Mouse (Mus musculus) gastrocnemius, adult 8-10 months (tissue): ENCODE results near the gene Entpd7. TPM values are rescaled to one million over a fixed set of nuclear protein-coding genes. Genes with fewer than 3 reads are reported as not detected.

Experiments used
- DNase-seq, 2 experiments: peaks; one replicate each; pipeline ENCODE4 v3.0.0; 2022; ENCODE audit warnings: low spot score in 2 of 2
- total RNA-seq, 4 experiments: library from RNA; stranded (reverse); gene quantifications; 2 replicates each; pipeline ENCODE4 v1.2.4; 2022

Gene Entpd7
- 1 to 10 TPM in 2 of 4 experiments, under 1 TPM in 2; 0.67 to 1.1 (median 0.92) TPM for total RNA-seq

DNA sequence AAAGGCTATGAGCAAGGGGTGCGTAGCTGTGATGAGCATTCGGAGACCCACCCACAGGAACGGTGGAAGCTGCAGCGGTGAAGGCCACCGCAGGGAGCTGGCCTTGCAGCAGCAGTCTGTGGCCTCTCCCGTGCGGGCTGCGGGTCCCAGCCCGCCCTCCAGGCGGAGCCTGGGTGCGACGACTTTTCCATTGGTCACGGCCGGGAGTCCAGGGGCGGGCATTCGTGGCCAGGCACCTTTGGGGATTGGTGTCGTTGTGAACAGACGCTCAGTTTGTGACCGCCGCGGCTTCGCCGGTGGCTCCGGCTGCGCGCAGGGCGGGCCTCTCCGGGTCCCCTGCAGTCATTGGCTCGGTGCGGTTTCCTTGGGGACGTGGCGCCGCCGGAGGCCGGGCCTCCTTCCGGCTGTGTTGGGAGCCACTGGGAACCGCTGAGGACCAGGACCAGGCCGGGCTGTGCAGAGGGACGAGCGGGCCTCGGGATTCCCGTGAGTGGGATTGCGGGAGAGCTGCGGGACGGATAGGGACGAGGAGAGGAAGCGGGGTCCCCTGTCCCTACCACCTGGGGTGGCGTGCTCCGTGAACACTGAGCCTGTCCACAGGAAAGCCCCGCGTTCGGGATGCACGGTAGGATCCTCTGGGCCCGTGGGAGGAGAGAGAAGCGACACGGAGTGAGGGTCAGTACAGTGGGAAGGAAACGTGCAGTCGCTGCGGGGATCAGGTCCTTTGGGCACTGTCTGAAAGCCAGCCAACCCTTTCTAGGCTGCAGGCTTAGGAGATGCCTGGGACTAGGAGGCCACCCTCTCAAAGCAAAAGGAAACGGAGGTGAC lies at the start of gene Entpd7:
Entpd7 (plus strand) TSS at position 254 of the 828 bp plus-strand sequence.
- DNase-seq = peak; percentile 92 to 95

DNA sequence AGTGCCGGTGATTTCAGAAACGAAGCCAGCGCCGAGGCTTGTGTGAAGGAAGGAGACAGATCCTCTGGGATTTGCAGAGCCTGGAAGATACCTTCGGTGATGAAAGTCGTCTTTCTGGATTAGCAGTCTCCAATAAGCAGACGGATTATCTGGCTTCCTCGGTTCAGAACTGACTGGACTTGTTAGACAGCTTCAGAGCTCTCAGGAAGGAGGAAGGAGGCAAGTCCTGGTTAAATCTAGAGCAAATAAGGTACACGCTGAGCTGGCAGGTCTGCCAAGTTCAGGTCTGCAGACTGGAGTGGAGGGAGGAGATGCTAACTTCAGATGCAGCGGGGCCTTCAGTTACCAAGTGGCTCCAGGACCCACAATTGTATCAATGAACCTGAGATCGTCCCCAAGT lies 47.6 kb upstream of the Entpd7 start:
- no peak for DNase-seq

DNA sequence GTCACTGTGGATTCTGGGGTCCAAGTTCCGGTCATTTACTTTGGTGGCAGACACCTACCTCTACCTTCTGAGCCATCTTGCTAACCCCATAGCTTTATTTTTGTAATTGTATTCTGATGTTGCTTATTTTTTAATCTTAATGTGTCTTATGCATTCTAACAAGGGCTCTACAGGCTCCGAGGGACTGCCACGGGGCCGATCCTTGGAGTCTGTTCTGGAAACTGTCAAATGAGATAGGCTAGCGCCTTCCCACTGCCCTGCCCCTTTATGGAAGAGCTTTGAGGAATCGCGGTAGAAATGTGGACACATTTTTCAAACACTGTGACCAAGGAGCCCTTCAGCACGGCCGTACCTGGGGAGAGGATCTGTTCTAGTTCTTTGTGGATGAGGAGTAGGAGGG lies 46.6 kb upstream of the Entpd7 start:
- no peak for DNase-seq

DNA sequence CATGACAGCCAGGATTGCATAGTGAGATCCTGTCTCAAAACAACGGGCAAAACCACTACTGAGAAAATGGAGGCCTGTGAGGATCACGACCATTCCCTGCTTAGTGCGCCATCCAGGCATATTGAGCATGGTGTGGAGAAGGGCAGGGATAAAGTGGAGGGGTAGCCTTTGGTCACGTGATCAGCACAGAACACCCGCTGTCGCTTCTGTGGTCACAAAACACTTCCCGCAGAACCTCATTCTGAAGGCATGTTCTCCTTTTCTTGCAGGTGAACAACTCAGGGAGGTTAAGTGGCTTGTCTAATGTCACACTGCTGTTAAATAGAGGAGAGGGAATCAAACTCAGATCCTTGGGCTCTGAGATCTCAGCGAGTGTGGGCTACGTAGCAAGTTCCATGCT lies 44.0 kb upstream of the Entpd7 start:
- no peak for DNase-seq

DNA sequence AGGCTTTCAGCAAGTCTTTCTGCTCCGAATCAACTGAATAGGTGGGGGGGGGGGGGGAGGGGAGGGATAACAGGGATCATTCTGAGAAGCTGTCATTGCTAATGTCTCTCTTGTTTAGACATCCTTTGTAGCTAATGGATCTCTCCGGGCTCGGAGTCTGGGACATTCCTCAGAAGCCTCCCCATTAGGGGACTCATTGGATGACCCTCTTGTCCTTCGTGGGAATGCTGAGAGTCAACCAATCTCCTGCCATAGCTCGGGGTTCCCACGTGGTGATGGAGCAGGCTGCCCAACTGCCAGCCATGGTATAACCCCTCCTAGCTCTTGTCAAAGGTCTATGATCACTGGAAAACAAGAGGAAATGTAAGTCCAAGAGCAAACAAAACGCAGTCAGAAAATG lies 42.6 kb upstream of the Entpd7 start:
- DNase-seq = no peak

DNA sequence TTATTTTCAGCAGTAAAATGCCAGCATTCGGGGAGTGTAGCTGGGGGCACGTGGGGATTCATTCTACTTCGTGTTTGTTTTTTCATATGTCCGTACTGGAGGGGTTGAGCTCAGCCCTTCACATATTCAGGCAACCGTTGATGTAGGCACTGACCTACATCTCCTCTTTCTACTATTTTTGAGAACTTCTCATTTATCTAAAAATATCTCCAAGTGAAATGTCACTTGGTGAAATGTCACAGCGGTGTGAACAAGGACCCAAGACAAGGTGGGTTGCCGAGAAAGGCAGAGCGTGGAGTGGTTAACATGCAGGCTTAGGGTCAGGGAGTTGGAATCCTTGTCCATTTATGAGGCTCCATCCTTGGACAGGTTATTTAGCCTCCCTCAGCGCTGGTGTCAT lies 42.2 kb upstream of the Entpd7 start:
- DNase-seq = no peak

DNA sequence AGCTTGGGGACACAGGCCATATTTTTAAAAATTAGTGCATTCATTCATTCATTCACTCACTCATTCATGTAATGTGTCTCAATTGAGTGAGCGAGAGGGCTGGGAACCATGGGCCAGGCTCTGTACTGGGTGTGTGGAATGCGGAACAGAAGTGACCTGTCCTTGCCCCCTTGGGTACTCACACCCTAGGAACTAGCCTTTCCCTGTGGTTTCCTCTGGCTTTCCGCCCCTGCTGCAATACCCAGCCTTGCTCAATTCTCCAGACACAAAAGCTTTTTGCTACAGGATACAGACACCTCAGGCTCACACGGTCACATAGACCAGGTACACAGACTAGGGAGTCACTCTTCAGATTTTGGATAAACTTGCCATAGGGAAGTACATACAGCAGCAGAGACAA lies 41.1 kb upstream of the Entpd7 start:
- no peak for DNase-seq

DNA sequence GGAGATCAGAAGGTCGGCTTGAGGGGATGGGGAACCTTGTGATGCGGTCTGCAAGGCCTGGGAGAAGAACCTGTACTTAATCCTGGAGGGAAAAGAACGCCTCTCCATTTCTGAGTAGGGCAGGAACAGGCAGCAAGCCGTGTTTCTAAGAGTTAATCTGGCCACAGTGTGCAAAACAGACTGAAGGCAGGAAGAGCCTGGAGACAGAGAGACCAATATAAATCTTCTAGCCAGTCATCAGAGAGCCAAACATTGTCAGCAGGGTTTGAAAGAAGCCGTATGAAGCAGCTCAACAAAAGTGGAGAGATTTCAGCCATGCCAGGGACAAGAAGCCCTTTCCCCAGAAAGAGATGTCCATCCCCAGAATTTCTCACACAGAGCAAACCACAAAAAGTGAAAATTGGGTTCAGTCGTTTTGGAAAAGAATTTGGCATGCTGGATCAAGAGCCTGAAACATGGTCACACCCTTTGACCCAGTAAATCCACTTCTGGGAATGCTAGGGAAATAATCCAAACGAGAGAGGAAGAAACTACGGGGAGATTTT lies 38.2 kb upstream of the Entpd7 start:
- no peak for DNase-seq

DNA sequence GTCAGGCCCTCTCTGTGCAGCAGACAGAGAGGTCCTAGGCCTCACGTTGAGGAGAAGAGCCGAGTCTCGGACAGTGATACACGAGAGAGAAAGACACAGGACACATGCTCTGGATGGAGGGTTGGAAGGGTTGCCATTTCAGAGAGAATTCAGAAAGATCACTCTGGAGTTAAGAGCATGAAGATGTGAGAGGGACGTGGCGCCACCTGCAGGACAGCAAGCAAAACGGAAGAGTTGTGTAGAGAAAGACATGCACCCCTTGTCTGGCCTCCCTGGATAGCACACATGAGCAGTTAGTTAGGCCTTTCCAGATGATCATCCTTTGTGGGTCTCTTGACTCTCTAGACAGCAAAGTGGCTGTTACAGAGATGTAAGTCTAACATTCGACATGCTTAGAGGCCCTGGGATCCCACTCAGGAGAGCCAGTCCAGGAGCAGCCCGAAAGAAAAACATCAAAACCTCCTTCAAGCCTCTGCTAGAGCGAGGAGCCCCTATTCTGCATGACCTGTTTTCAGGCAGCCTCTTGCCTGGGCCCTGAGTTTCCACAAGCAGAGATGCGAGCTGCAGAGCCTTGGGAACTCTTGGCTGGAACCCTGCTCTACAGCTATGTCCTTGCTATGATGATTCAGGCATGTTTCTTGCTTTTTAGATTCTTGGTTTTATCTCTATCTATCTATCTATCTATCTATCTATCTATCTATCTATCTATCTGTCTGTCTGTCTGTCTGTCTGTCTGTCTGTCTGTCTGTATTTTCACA lies 33.6 kb upstream of the Entpd7 start:
- DNase-seq = peak in 1 of 2 experiments; percentile 41

DNA sequence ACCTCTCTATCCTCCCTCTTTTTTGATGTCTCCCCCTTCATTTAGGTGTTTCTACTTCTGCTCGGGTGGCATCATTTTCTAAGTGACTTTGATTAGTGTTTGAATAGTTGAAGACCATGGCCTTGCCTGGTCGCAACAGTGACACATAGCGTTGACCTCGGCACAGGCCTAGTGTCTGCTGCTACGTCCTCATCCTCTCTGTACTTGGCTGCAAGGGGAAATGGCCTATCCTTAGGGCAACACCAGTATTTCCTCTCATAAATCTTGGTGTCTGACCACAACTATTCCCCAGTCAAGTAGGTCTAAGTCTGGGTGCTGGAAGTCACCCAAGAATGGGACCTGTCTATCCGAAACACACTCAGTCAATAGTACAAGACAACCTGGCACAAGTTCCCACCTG lies 29.8 kb upstream of the Entpd7 start:
- no peak for DNase-seq

DNA sequence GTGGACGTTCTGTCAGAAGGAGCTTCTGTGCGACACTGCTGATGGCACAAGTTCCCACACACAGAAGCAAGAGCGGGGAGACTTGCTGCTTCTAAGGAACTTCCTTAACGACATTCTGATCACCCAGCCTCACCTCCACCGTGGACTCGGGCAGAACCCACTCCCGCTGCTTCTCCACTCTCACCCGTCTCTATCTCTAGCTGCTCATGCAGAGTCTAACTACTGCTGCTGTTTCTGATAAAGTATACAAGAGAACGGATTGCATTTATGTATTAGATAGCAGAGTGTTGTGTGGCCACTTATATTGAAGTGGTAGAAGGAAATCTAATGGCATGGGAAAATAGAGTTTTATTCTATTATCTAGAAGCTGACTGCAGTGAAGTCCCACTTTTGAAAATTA lies 28.7 kb upstream of the Entpd7 start:
- no peak for DNase-seq

DNA sequence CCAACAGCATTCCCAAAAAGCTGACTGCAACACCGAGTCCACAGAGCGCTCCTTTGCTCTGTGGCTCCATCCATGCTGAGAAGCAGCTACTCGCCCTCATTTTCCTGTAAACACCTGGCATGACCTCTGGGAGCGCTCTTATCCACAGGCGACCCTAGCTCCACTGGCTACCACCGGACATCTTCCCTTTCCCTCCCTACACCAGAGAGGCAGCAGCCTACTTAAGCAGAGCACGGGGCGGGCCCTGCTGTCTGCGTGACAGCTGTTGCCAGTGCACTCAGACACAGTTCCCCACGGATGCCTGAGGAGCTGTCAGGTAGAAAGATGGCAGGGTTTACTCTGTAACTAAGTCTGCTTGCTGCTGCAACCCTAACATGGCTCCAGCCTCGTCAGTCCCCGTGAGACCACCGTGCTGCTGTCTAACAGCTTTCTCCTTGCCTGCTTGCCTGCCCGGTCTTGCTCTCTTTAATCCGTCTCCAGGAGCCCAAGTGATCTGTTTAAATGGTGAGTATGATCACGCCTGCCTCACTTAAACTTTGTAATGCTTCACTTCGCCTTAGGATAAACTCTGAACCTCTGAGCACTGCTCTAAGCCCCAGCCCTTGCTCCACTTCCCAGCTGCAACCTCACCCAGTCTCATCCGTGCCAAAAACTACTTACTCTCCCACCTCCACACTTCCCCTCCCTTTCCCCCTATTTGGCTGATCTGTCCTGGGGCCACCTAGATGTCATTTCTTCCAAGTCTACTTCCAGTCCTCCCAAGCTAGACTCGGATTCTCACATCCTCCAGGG lies 27.1 kb upstream of the Entpd7 start:
- no peak for DNase-seq

DNA sequence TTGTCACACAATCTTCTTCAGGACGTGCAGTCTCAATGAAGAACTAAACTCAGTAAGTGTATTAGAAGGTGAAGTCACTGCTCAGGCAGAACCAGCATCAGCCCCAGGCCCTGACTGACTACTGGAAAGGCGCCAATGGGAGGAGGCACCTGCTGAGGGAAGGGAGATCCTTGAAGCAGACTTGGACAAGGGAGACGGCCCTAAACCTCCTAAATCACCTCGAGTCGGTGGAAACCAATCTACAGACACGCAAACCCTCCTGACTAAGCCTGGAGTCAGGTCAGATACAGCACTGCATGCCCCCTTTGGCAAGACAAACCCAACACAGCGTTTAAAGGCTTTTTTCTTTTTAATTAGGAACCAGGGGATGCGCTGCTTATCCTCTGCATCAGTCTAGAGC lies 26.0 kb upstream of the Entpd7 start:
- no peak for DNase-seq

DNA sequence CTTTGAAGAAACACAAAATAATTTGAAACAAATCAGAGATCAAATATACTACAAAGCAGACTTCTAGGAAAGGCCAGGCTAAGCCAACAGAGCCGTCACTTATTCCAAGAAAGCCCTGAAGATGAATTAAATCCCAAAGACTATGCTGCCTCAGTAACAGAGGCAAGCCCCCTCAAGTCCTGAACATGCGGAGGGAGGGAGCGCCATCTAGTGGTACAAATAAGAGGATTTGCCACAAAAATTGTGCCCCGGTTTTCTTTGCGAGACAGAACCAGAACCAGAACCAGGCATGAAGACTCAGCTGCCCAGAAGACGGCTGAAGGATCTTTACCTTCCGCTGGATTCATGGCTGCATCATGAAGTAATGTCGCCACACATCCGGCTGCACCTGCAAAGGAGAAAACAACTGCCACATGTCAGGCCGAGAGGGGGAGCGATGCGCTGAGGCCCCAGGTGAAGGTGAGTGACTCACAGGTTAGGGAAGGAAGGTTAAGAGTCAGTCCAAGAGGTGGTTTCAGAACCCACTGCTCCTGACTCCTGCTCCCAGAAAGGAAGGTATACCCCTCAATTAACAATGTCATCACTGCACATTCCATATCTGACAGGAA lies 23.9 kb upstream of the Entpd7 start:
- DNase-seq = no peak

DNA sequence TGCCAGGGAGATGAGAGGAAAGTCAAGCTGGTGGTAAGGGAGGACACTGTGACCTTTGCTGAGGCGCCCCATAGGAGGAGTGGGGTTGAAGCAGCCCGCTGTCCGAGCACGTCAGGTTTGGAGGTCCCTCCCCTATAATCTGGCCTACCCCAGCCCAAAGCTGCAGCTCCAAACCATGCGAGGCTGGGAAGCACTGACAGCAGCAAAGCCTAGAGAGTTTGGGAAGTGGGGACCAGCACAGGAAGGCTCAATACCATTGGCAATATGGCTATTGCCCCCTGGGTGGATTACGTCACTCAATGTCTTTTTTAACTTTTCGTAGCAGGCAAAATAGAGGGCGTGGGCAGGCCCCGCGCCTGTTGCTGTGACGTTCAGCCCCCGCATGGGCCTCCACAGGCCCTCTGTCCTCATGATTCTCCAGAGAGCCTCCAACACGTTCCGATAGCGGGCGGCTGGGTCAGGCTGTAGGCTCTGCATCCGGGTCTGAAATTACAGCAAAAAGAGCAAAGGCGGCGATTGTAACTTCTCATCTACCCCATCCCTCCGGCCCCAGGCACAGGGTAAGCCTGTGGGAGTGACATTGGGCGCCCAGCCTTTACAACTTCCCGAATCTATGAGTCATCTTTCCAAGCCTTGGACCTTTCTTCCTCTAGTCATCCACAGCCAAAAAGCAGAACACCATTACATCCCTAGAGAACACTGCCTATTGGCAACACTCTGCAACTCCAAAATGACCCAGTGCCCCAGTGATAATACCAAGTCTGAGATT lies 22.6 kb upstream of the Entpd7 start:
- peak; percentile 21 to 37 for DNase-seq

DNA sequence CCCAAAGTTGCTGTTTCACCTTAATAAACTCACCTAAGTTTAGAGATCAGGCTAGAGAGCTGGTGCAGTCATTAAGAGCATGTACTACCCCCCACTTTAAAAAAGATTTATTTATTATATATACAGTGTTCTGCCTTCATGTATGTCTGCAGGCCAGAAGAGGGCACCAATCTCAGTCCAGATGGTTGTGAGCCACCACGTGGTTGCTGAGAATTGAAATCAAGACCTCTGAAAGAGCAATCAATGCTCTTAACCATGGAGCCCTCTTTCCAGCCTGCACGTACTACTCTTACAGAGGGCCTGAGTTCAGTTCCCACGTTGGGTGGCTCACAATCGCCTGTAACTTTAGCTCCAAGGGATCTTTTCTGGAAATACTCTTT lies 22.1 kb upstream of the Entpd7 start:
- DNase-seq = no peak

DNA sequence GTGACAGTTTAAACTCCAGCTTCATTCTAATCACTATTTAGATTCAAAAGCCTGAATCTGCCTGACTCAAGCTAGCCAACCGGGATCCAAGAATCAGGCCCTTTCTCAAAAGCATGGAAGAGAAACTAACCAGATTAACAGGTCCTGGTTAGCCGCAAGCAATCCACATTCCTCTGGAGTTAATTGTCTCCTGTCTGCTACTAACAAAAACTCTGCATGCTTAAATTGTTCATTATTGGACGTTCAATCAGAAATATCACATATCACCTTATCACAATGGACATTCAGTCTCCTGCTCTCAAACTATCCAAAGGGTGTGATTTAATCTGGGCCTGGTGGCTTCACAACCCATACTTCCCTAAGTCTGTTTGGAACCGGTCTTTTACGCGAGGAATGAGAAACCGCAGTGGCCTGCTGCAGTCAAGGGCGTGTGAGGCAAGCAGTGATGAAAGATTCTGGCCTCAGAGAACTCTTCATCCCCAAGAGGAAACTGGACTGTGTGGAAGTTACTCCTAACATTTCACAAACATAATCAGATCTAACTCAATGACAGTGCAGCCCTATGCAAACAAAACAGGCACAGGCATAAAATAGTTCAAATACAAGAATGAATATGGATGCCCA lies 20.2 kb upstream of the Entpd7 start:
- DNase-seq = no peak

DNA sequence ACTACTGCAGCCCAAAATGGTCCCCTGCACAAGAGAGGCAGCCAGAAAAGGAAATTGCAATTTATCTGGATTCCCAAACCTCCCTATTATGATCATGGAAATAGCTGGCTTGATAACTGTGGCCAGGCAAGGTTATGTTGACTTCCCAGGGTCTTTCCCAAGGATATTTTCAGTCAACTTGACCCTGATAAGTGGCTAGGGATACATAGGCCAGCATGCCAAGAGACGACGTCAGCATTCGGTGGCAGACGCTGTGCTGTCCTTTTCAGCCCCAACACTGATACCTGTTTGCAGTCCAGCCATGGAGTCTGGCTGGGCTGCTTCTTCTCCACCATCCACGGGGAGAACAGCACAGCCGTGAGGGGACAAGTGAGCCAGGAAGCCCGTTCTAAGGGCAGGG lies 18.4 kb upstream of the Entpd7 start:
- no peak for DNase-seq

DNA sequence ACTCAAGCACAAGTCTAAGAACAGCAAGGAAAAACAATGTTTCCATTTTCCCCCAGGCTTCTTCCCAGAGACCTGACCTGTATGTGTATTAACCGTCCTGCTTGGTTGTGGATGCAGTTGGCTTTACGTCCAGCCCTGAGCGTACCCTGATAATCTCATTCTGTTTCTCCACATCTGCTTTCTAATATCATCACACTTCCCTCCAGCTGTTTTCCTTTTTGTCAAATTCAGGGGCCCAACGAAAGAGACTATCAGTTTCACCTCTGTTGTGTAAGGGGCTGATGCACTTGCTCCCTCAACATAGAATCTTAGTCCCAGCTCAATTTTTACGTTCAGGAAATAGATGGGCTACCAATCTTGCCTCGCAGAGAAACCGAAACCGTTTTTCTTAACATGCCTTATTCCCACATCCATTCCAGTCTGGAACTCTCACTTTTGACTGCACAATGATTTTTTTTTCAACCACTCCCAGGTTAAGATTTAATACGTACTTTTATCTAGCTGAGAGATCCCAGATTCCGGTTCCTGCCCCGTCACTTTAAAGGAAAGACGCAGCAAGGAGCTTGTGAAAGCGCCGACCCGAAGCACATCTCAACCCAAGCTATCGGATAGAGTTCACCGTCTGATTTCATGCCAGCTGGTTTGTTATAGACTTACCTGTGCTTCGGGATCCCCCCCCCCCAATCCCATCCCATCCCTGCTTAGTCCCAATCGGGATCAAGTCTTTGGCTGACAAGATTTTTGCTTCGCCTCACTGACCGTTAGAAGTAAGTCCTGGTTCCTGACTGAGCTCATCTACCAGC lies 15.8 kb upstream of the Entpd7 start:
- no peak for DNase-seq
